Mouse (Mus musculus): Measurements from ENCODE around the gene Eif4a2.

GRCm38 (mm10) chr16:23122446-23122845 is 15.2 kb downstream of the Eif4a2 start:
- no peak for TF ChIP-seq POLR2A (IDR thresholded peaks at IDR 0.05; ENCODE audit: insufficient read depth, low read depth, low read length)
- no peak for TF ChIP-seq CTCF (IDR thresholded peaks at IDR 0.05)
